Mouse (Mus musculus) small intestine, adult 10 weeks (tissue): ENCODE results near the gene Zc2hc1c. TPM values are rescaled to one million over a fixed set of nuclear protein-coding genes. Genes with fewer than 3 reads are reported as not detected.

Experiments used
- polyA plus RNA-seq: library from polyadenylated mRNA; stranded (reverse); fragments of 350-450 nt; fragmentation: Illumina TruSeq; extraction: RNeasy Lipid Tissue Mini Kit (QIAGEN cat#74804); gene quantifications from one replicate; pipeline ENCODE4 v1.2.3, GENCODE M21; 2014; ENCODE audit warnings: low replicate concordance

Zc2hc1c gene
- 0.19 TPM for polyA plus RNA-seq

GRCm38 (mm10) chr12:85288486-85289156 is at the start of gene Zc2hc1c:
TSS of gene Zc2hc1c (plus strand) at chr12:85288591.

GRCm38 (mm10) chr12:85270319-85270718 is 18.1 kb upstream of the Zc2hc1c start, which contains the start of gene Mlh3:
TSS of gene Mlh3 (minus strand) at chr12:85270599.

GRCm38 (mm10) chr12:85287809-85288485 is 444 bp upstream of the Zc2hc1c start, which contains the start of gene Acyp1:
TSS of gene Acyp1 (minus strand) at chr12:85288438.

GRCm38 (mm10) chr12:85339243-85339729 is 50.9 kb downstream of the Zc2hc1c start, which contains the start of gene Nek9:
TSS of gene Nek9 (minus strand) at chr12:85339362.

Other genes starting within 250 kb of the Zc2hc1c start
- 0.19 TPM for gene Prox2, start 177.8 kb upstream of the Zc2hc1c start, polyA plus RNA-seq
- gene Dlst, start 177.8 kb upstream of the Zc2hc1c start, polyA plus RNA-seq, result 427 TPM
- not detected for gene Rps6kl1, start 137.3 kb upstream of the Zc2hc1c start, polyA plus RNA-seq
- not detected for gene Pgf, start 110.8 kb upstream of the Zc2hc1c start, polyA plus RNA-seq
- 1.0 TPM for gene Eif2b2, start 69.1 kb upstream of the Zc2hc1c start, polyA plus RNA-seq
- gene Mlh3, start 18.0 kb upstream of the Zc2hc1c start, polyA plus RNA-seq, result 6.8 TPM
- gene Acyp1, start 153 bp upstream of the Zc2hc1c start, polyA plus RNA-seq, result 13.5 TPM
- gene Nek9, start 50.8 kb downstream of the Zc2hc1c start, polyA plus RNA-seq, result 26.3 TPM
- 201 TPM for gene Tmed10, start 86.3 kb downstream of the Zc2hc1c start, polyA plus RNA-seq
- 109 TPM for gene Fos, start 185.3 kb downstream of the Zc2hc1c start, polyA plus RNA-seq